Mouse (Mus musculus) small intestine, adult 2 months (tissue): Measurements from ENCODE around the gene Ugt1a5. TPM values are rescaled to one million over a fixed set of nuclear protein-coding genes. Genes with fewer than 3 reads are reported as not detected.
A peak's percentile ranks its signal among the peaks of the same experiment; 100 is the strongest.

ENCODE experiments used
- H3K27ac ChIP-seq: fragments of 200-500 bp; 2 replicates; pipeline ENCODE4 v1.5.1; 2012; ENCODE audit warnings: low read depth, low read length, control low read depth, inconsistent platforms; ENCODE audit not compliant: insufficient read depth
- H3K27me3 ChIP-seq: fragments of 200-500 bp; 2 replicates; pipeline ENCODE4 v1.6.1; 2012; ENCODE audit warnings: mild to moderate bottlenecking, moderate library complexity, low read length, inconsistent platforms; ENCODE audit not compliant: control insufficient read depth, insufficient read depth
- H3K36me3 ChIP-seq: fragments of 200-500 bp; 2 replicates; pipeline ENCODE4 v1.6.1; 2012; ENCODE audit warnings: mild to moderate bottlenecking, low read length, control low read depth, inconsistent platforms; ENCODE audit not compliant: control insufficient read depth, insufficient read depth
- H3K4me1 ChIP-seq: fragments of 200-500 bp; 2 replicates; pipeline ENCODE4 v1.6.1; 2012; ENCODE audit warnings: low read length, inconsistent platforms, mixed read lengths; ENCODE audit not compliant: control insufficient read depth, insufficient read depth, insufficient read length
- H3K4me3 ChIP-seq: fragments of 200-500 bp; 2 replicates; pipeline ENCODE4 v1.5.1; 2012; ENCODE audit warnings: low read depth, mild to moderate bottlenecking, control low read depth, inconsistent platforms, low read length, moderate library complexity
- CTCF ChIP-seq: fragments of 200-500 bp; IDR thresholded peaks from 2 replicates; pipeline ENCODE4 v1.5.1; 2012; ENCODE audit warnings: low read depth, mild to moderate bottlenecking, control low read depth, inconsistent platforms, low read length, moderate library complexity, mixed read lengths; ENCODE audit not compliant: insufficient replicate concordance, insufficient read length; ENCODE audit errors: extremely low read depth
- POLR2A ChIP-seq: fragments of 200-500 bp; IDR thresholded peaks from 2 replicates; pipeline ENCODE4 v1.6.1; 2012; ENCODE audit warnings: low read depth, mild to moderate bottlenecking, control low read depth, inconsistent platforms, low read length, moderate library complexity
- WGBS: fragments of 180-500 bp; shearing (Covaris S2); methylation state at CpG from one replicate; pipeline ENCODE4 v1.1.7; 2018; 5-methylcytosine and 5-hydroxymethylcytosine counted together
- polyA plus RNA-seq: library from polyadenylated mRNA; depleted of rRNA; stranded (reverse); fragments of >200 nt; gene quantifications from 2 replicates; pipeline ENCODE4 v1.2.3, GENCODE M21; 2012

The Ugt1a5 gene
- polyA plus RNA-seq, 1 experiment: 0.34 TPM

DNA sequence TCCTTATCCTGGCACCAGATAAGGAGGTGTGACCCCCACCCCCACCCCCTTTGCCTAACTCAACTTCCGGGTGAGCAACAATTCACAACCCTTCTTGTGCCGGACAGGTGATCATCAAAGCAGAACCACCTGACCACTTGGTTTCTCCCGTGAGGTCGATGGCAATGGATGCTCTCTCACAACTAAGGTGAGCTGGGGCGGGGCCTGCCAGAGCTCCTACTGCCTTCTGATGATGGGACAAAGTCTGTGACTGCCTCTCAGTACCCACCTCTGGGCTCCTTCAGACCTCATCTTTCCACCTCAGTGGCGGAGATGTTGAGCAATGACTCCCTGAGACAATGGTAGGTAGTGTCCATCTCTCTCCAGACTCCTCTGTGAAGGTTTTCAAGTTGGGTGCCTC is 80.1 kb downstream of the Ugt1a5 start:
- H3K36me3 ChIP-seq: no peaks in the 10 kb centered on the region
- 71% methylated on average over 6 of the region's 6 CpGs for WGBS
- TF ChIP-seq CTCF (no peak), POLR2A (no peak)
- no peaks in the 10 kb centered on the region for H3K27me3 ChIP-seq
- H3K4me1 ChIP-seq: peaks cover 3% of the 10 kb centered on the region; the same call in 1 of the 2 replicates
- H3K27ac ChIP-seq: no peak overlapping the region
- H3K4me3 ChIP-seq: no peak overlapping the region

- Histone ChIP-seq H3K36me3 (no peaks in the 10 kb centered on the region), H3K4me1 (peaks cover 3% of the 10 kb centered on the region; the same call in 1 of the 2 replicates), H3K4me3 (no peak overlapping the region), H3K27me3 (no peaks in the 10 kb centered on the region), H3K27ac (no peak overlapping the region)
- 42% methylated on average over 6 of the region's 6 CpGs for WGBS
- TF ChIP-seq CTCF (no peak), POLR2A (no peak)
These were observed 80.6 kb downstream of the Ugt1a5 start for GRCm38 (mm10) chr1:88246386-88246785.

DNA sequence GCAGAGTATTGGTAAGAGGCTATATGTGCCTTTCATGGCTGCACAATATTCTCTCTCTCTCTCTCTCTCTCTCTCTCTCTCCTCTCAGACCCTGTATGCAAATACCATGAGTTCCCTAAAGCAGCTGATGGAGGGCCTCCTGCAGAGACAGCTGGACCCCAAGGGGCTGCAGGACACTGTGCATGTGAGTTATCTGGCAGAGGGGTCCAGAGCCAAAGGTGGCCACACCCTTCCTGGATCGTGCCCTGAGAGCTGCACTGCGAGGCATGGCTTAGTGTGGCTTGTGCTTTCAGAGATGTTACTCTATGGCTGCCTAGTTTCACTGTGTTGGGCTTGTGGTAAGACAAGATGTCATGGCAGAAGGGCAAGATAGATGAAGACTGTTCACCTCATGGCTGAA is 81.8 kb downstream of the Ugt1a5 start:
- 38% methylated on average over 2 of the region's 2 CpGs for WGBS
- peaks cover 3% of the 10 kb centered on the region; the same call in 1 of the 2 replicates for H3K4me1 ChIP-seq

DNA sequence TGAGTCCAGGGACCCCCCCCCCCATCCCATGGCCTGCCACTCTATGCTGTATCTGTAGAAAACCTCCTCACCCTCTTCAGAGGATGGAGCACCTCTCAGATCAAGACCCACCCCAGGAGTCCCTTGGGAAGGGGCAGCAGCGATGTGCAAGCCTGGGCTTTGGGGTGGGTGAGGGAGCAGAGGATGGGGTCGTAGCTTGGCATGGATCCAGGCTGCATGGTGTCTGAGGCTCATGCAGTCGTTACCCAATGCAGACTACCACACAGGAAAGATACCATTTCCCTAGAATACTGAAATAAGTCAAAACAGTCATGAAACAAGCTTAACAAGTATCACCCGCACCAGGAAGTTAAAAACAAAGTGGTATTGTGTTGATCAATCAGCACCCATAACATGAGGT is 82.8 kb downstream of the Ugt1a5 start:
- WGBS: 56% methylated on average over 4 of the region's 4 CpGs
- TF ChIP-seq POLR2A (no peak), CTCF (no peak)
- Histone ChIP-seq H3K4me1 (peaks cover 12% of the 10 kb centered on the region), H3K4me3 (no peak overlapping the region), H3K27ac (no peak overlapping the region), H3K27me3 (no peaks in the 10 kb centered on the region), H3K36me3 (no peaks in the 10 kb centered on the region)

More for the DNA sequence above, 81.8 kb downstream of the Ugt1a5 start:
- no peak overlapping the region for H3K4me3 ChIP-seq
- no peak for TF ChIP-seq CTCF
- TF ChIP-seq POLR2A: no peak
- H3K27me3 ChIP-seq: no peaks in the 10 kb centered on the region
- H3K36me3 ChIP-seq: no peaks in the 10 kb centered on the region
- no peak overlapping the region for H3K27ac ChIP-seq

- H3K27me3 ChIP-seq: no peaks in the 10 kb centered on the region
- no peaks in the 10 kb centered on the region for H3K36me3 ChIP-seq
- no peak for TF ChIP-seq POLR2A
- 83% methylated on average over 7 of the region's 7 CpGs for WGBS
- no peak overlapping the region for H3K27ac ChIP-seq
- H3K4me3 ChIP-seq: no peak overlapping the region
- peaks cover 15% of the 10 kb centered on the region for H3K4me1 ChIP-seq
These were observed 83.8 kb downstream of the Ugt1a5 start for GRCm38 (mm10) chr1:88249596-88249995.

- peaks cover 15% of the 10 kb centered on the region for H3K4me1 ChIP-seq
- H3K27ac ChIP-seq: no peak overlapping the region
- H3K36me3 ChIP-seq: no peaks in the 10 kb centered on the region
- H3K27me3 ChIP-seq: no peaks in the 10 kb centered on the region
- TF ChIP-seq CTCF: no peak
- no peak for TF ChIP-seq POLR2A
- 82% methylated on average over 5 of the region's 5 CpGs for WGBS
- H3K4me3 ChIP-seq: no peak overlapping the region
These were observed 84.2 kb downstream of the Ugt1a5 start for GRCm38 (mm10) chr1:88250023-88250422.

GRCm38 (mm10) chr1:88253106-88253505 is 87.3 kb downstream of the Ugt1a5 start:
- H3K36me3 ChIP-seq: no peaks in the 10 kb centered on the region
- no peak overlapping the region for H3K4me3 ChIP-seq
- TF ChIP-seq CTCF: no peak
- no peak for TF ChIP-seq POLR2A
- H3K27ac ChIP-seq: peak overlapping the region; percentile 15; the same call in 1 of the 2 replicates
- 52% methylated on average over 8 of the region's 8 CpGs for WGBS
- H3K27me3 ChIP-seq: no peaks in the 10 kb centered on the region
- H3K4me1 ChIP-seq: peaks cover 12% of the 10 kb centered on the region

- WGBS: 51% methylated on average over 6 of the region's 6 CpGs
- H3K27ac ChIP-seq: peak overlapping the region; percentile 15; the same call in 1 of the 2 replicates
- TF ChIP-seq POLR2A (no peak), CTCF (no peak)
- no peak overlapping the region for H3K4me3 ChIP-seq
- peaks cover 12% of the 10 kb centered on the region for H3K4me1 ChIP-seq
- no peaks in the 10 kb centered on the region for H3K36me3 ChIP-seq
- H3K27me3 ChIP-seq: no peaks in the 10 kb centered on the region
These were observed 87.7 kb downstream of the Ugt1a5 start for GRCm38 (mm10) chr1:88253540-88253939.
